Mouse (Mus musculus) heart, postnatal 10 days (tissue): ENCODE results near the gene Gde1. TPM values are rescaled to one million over a fixed set of nuclear protein-coding genes. Genes with fewer than 3 reads are reported as not detected.

Source experiments
- total RNA-seq, 2 experiments: library from RNA; stranded (reverse); gene quantifications; 2 replicates each; pipeline ENCODE4 v1.2.3; 2021

Gde1 gene
- total RNA-seq, 2 experiments from 2014 or later = 30.0 to 38.2 TPM

Other genes with a start within 250 kb of the Gde1 start
- 10 to 100 TPM; 48.3 to 49.2 TPM for gene Itpripl2, start 213.8 kb downstream of the Gde1 start, total RNA-seq
- gene Coq7, start 172.4 kb downstream of the Gde1 start, total RNA-seq = 100 to 1,000 TPM; 103 to 108 TPM
- 1 to 10 TPM; 9.4 TPM for gene Tmc7, start 121.0 kb downstream of the Gde1 start, total RNA-seq
- gene Tmc5, start 108.5 kb downstream of the Gde1 start, total RNA-seq = 1 to 10 TPM in 1 of 2 experiments, under 1 TPM in 1; 0.89 to 1.2 TPM
- 1 to 10 TPM; 4.1 to 4.8 TPM for gene Ccp110, start 6.8 kb upstream of the Gde1 start, total RNA-seq
- gene Vps35l, start 34.4 kb upstream of the Gde1 start, total RNA-seq = 10 to 100 TPM; 29.6 to 33.3 TPM
- under 1 TPM; 0.45 to 0.74 TPM for gene Iqck, start 150.0 kb upstream of the Gde1 start, total RNA-seq
- gene Knop1, start 150.5 kb upstream of the Gde1 start, total RNA-seq = 10 to 100 TPM; 20.0 to 25.5 TPM